Mouse (Mus musculus) midbrain, embryonic 13.5 days (tissue): ENCODE data around the gene Lrrc41. TPM values are rescaled to one million over a fixed set of nuclear protein-coding genes. Genes with fewer than 3 reads are reported as not detected.

Experiments
- ATAC-seq: fragments of 200-750 bp; cut with Nextera tagmentation; 2 replicates; pipeline ENCODE4 v1.8.0; 2017; ENCODE audit warnings: mild to moderate bottlenecking, moderate TSS enrichment, moderate library complexity
- H3K27ac ChIP-seq: fragments of 300-500 bp; sonication (generic); 2 replicates; pipeline ENCODE4 v1.5.1; 2015; ENCODE audit warnings: inconsistent platforms, mild to moderate bottlenecking, moderate library complexity
- H3K27me3 ChIP-seq: fragments of 300-500 bp; sonication (generic); 2 replicates; pipeline ENCODE4 v1.6.1; 2015; ENCODE audit warnings: mild to moderate bottlenecking, inconsistent platforms
- H3K36me3 ChIP-seq: fragments of 300-500 bp; sonication (generic); 2 replicates; pipeline ENCODE4 v1.6.1; 2015; ENCODE audit warnings: mild to moderate bottlenecking, inconsistent platforms
- H3K4me1 ChIP-seq: fragments of 300-500 bp; sonication (generic); replicated peaks from 2 replicates; pipeline ENCODE4 v1.6.1; 2015; ENCODE audit warnings: inconsistent platforms
- H3K4me2 ChIP-seq: fragments of 300-500 bp; sonication (generic); replicated peaks from 2 replicates; pipeline ENCODE4 v1.6.1; 2015; ENCODE audit warnings: moderate library complexity, mild to moderate bottlenecking, inconsistent platforms
- H3K4me3 ChIP-seq: fragments of 300-500 bp; sonication (generic); replicated peaks from 2 replicates; pipeline ENCODE4 v1.5.1; 2015; ENCODE audit warnings: mild to moderate bottlenecking, inconsistent platforms
- H3K9ac ChIP-seq: fragments of 300-500 bp; sonication (generic); replicated peaks from 2 replicates; pipeline ENCODE4 v1.6.1; 2015; ENCODE audit warnings: mild to moderate bottlenecking, inconsistent platforms
- H3K9me3 ChIP-seq: fragments of 300-500 bp; sonication (generic); 2 replicates; pipeline ENCODE4 v1.6.1; 2016; ENCODE audit warnings: mild to moderate bottlenecking, inconsistent platforms
- WGBS: fragments of 180-500 bp; shearing (Covaris S2); methylation state at CpG from one replicate; pipeline ENCODE4 v1.1.7; 2015; 5-methylcytosine and 5-hydroxymethylcytosine counted together
- polyA plus RNA-seq: library from polyadenylated mRNA; unstranded; fragments of >200 nt; fragmentation: Nextera tagmentation; extraction: Ambion mirVana; gene quantifications from 2 replicates; pipeline ENCODE4 v1.2.1, GENCODE M21; 2015

Lrrc41 gene
- polyA plus RNA-seq, 1 experiment from 2014 or later = 67.1 TPM

DNA sequence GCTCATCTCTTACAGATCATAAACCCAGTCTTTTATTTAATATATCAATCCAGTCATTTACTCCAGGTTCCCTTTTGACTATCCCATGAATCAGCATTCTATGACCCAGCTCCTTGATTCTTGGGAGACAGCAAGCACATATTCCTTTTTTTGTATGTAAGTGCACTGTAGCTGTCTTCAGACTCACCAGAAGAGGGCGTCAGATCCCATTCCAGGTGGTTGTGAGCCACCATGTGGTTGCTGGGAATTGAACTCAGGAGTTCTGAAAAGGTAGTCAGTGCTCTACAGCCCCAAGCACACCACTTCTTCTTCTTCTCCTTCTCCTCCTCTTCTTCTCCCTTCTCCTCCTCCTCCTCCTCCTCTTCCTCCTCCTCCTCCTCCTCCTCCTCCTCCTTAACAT, 17.5 kb upstream of the Lrrc41 start:
- WGBS = 3% methylated on average over 1 of the region's 1 CpGs
- Histone ChIP-seq H3K36me3 (no peaks in the 10 kb centered on the region), H3K4me3 (no peak overlapping the region), H3K4me2 (no peak overlapping the region), H3K4me1 (peaks cover 12% of the 10 kb centered on the region), H3K27me3 (no peaks in the 10 kb centered on the region), H3K27ac (no peak overlapping the region), H3K9me3 (no peaks in the 10 kb centered on the region), H3K9ac (no peak overlapping the region)
- no peak for ATAC-seq

DNA sequence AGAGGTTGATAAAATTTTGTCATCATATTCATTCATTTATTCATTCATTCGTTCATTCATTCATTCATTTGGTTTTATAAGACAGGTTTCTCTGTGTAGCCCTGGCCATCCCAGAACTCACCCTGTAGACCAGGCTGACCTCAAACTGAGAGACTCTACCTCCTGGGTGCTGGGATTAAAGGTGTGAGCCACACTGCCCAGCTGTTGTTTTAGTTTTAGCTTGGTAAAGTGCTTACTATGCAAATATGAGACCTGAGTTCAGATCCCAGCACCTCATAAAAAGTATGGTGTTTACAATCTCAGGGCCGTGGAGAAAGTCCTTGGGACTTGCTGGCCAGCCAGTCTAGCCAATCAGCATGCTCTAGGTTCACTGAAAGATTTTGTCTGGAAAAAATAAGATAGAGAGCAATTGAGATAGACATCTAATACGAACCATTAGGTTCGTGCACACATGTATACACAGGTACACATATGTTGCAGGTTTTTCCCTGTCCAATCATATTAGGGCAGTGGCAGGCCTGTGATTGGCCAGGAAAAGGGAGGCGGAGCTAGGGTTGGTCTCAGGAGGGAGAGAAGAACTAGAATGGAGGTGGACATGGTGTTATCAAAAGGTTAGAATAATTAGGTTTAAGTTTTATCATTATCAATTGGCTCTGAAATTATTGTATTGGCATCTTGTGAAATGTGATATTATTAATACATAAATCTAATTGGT, 15.9 kb upstream of the Lrrc41 start:
- peaks cover 5% of the 10 kb centered on the region for H3K4me1 ChIP-seq
- no peaks in the 10 kb centered on the region for H3K9me3 ChIP-seq
- no peak overlapping the region for H3K27ac ChIP-seq
- no peak overlapping the region for H3K4me2 ChIP-seq
- WGBS = 81% methylated on average over 5 of the region's 5 CpGs
- H3K36me3 ChIP-seq = no peaks in the 10 kb centered on the region
- no peak overlapping the region for H3K9ac ChIP-seq
- no peak for ATAC-seq
- no peak overlapping the region for H3K4me3 ChIP-seq
- H3K27me3 ChIP-seq = no peaks in the 10 kb centered on the region

DNA sequence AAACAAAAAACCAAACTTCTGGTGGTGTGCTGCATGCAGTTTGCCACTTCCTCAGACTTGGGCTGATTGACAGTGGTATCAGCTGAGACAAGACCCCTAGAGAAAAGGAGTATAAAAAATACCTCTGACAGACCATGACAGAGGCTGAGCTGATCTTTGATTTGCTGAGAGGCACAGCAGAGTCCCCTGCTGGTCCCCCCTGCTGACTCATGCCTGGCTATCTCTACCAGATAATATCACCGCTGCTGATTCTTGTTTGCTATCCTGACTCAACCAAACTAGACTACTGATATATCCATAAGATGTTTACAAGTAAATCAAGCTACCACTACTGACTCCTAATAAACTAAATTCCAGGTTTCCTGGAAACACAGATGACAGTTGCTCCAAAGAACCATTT, 11.2 kb upstream of the Lrrc41 start:
- ATAC-seq = no peak
- Histone ChIP-seq H3K4me2 (no peak overlapping the region), H3K4me3 (no peak overlapping the region), H3K9ac (no peak overlapping the region), H3K4me1 (no peaks in the 10 kb centered on the region), H3K9me3 (no peaks in the 10 kb centered on the region), H3K27ac (no peak overlapping the region), H3K36me3 (peaks cover 32% of the 10 kb centered on the region), H3K27me3 (no peaks in the 10 kb centered on the region)
- 34% methylated on average over 1 of the region's 1 CpGs for WGBS

DNA sequence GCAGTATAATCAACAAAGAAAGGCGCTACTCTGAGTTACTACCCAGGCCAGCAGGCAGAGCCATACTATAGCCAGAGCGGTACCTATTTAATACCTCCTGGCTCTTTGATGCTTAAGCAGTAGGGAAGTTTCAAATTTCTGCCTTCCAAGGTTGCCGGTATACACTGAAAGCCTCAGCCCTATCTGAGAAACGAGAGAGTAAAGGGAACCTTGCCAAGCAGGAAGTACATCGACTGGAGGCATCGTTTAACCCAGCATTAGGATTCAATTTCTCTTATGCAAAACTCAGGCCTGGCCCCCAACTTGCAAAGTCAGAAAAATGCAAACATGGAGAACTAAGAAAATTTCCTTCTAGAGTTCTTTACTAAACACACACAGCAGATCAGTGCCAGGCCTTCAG, 5.0 kb upstream of the Lrrc41 start:
- Histone ChIP-seq H3K4me1 (peaks cover 21% of the 10 kb centered on the region), H3K27ac (no peak overlapping the region), H3K9ac (no peak overlapping the region), H3K27me3 (no peaks in the 10 kb centered on the region), H3K4me3 (no peak overlapping the region), H3K9me3 (no peaks in the 10 kb centered on the region), H3K36me3 (peaks cover 43% of the 10 kb centered on the region), H3K4me2 (no peak overlapping the region)
- ATAC-seq = no peak
- 96% methylated on average over 6 of the region's 6 CpGs for WGBS

DNA sequence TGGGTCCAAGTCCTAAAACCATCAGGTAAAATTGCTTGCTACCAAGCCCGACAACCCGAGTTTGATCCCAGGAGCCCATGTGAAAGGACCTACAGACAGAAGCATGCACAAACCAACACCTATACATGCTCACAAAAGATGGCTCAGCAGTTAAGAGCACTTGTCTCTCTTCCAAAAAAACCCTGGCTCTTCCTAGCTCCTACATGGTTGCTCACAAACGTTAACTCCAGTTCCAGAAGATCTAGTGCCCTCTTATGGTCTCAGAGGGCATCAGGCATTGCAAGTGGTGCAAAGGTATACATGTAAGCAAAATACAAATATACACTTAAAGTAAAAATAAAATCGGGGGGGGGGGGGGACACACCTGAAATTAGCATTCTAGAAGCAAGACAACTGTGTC, 1.9 kb upstream of the Lrrc41 start:
- peaks cover 19% of the 10 kb centered on the region for H3K36me3 ChIP-seq
- H3K9me3 ChIP-seq = no peaks in the 10 kb centered on the region
- 56% methylated on average over 4 of the region's 4 CpGs for whole genome bisulfite sequencing
- no peak for ATAC-seq
- peaks cover 36% of the 10 kb centered on the region for H3K4me1 ChIP-seq
- H3K9ac ChIP-seq = 0 out of 2 replicates have a peak overlapping the region, but pooled peaks have one; percentile 29
- 0 out of 2 replicates have a peak overlapping the region, but pooled peaks have one; percentile 1 for H3K4me3 ChIP-seq
- H3K27ac ChIP-seq = no peak overlapping the region
- H3K27me3 ChIP-seq = no peaks in the 10 kb centered on the region
- H3K4me2 ChIP-seq = peak overlapping the region; percentile 97

DNA sequence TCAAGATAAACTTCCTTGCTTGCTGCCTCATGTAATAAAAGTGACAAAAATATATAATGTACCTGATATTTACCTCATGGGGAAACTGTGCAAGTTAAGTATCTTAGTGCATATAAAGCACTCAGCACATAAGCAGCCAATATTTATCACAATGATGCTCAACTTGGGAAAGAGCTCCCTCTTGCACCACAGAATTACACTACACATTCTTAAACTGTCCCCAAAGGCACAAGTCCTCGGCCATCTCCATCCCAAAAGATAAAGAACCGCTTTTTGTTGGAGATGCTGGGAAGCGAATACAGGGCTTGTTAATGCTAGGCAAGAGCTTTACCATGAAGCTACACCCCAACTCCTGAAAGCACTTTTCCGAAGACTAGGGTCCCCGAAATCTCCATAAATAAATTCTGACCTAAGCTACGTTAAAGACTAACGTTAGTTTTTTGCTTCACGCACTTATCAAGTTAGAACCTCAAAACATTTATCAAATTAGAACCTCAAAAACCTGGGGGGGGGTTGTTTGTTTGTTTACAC, 859 bp upstream of the Lrrc41 start:
- Histone ChIP-seq H3K4me1 (peaks cover 36% of the 10 kb centered on the region), H3K27ac (peak overlapping the region; percentile 55; the same call in 1 of the 2 replicates), H3K27me3 (no peaks in the 10 kb centered on the region), H3K4me3 (peak overlapping the region; percentile 97), H3K36me3 (peaks cover 8% of the 10 kb centered on the region), H3K4me2 (peak overlapping the region; percentile 97), H3K9me3 (no peaks in the 10 kb centered on the region), H3K9ac (peak overlapping the region; percentile 98)
- WGBS = 3% methylated on average over 8 of the region's 8 CpGs
- no peak for ATAC-seq

DNA sequence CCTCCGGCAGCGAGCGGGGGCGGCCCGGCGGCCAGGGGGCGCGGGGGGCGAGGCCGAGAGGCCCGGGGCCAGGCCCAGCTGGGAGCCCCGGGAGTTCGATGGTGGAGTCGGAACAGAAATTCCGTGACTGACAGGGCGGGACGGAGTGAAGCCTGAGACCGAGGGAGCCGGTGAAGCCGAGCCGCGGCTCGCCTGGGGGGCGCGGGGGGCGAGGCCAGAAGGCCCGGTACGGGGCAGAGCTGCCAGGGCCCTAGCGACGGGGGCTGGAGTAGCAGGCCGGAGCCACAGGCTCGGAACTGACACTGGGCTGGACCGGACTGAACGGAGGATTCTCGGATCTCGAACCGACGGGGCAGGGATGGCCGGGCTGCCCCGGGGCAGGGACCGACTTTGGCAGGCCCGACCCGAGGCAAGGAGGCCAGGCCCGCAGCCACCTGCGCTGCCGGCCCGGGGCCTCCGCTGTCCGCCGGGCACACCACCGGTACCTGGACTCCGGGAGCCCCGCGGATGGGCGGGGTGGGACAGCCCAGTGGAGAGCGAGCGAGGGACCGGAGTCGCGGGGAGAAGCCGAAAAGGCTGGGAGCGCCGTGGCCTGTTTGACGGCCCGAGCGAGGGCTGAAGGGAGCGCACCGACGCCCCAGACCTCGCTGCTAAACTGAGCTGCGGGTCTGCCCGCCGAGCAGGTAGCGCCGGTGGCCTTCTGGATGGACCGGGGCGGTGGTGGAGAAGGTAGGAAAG, 731 bp downstream of the Lrrc41 start:
- H3K4me1 ChIP-seq = peaks cover 36% of the 10 kb centered on the region
- WGBS = under 1% methylated on average over 77 of the region's 77 CpGs

DNA sequence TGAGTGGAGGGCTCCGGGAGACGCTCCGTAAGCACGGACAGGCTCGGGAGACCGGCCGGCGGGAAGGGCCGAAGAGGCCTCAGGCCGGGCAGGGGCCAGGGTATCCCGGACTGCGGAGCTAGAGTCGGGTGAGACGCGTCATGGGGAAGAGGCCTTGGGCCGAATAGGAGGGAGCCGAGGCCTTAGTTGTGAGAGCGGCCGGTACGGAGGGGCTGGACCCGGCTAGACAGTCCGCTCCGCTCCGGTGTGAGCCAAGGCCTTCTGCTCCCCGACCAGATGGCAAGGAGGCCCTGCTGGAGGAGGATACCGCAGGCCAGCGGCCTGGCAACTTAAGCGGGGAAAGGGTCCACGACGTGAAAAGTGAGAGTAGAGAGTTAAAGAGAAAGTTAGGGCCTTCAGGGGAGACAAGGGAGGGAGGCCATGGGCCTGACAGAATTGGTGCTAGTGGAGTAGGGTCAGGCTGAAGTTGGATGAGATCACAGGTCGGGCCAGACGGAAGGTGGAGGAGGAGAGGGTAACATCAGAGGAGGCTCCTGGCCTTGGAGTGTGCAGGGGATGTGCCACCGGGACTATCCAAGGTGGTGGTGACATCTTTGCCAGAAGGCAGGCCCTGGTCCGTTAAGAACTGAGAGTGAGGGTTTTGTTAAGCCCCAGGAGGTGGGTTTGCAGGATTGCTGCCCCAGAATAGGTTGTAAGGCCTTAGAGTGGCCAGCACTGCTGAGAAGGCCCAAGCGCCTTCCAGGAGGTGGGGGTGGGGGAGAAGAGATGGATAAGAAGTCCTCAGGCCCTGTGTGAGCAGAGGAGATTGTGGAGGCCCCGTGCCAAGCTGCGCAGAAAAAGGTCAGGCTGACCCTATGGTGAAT, 1.5 kb downstream of the Lrrc41 start:
- peak; percentile 38 for ATAC-seq
- 2% methylated on average over 37 of the region's 37 CpGs for WGBS
- peak overlapping the region; percentile 97 for H3K4me2 ChIP-seq
- no peaks in the 10 kb centered on the region for H3K27me3 ChIP-seq
- peak overlapping the region; percentile 97 for H3K4me3 ChIP-seq
- H3K27ac ChIP-seq = peak overlapping the region; percentile 96
- peaks cover 36% of the 10 kb centered on the region for H3K4me1 ChIP-seq
- H3K36me3 ChIP-seq = peaks cover 22% of the 10 kb centered on the region
- H3K9me3 ChIP-seq = no peaks in the 10 kb centered on the region
- peak overlapping the region; percentile 98 for H3K9ac ChIP-seq

More for the DNA sequence above, 731 bp downstream of the Lrrc41 start:
- no peaks in the 10 kb centered on the region for H3K27me3 ChIP-seq
- ATAC-seq = peak; percentile 81
- H3K27ac ChIP-seq = peak overlapping the region; percentile 96
- peaks cover 14% of the 10 kb centered on the region for H3K36me3 ChIP-seq
- H3K9ac ChIP-seq = peak overlapping the region; percentile 98
- peak overlapping the region; percentile 97 for H3K4me2 ChIP-seq
- peak overlapping the region; percentile 97 for H3K4me3 ChIP-seq
- H3K9me3 ChIP-seq = no peaks in the 10 kb centered on the region

DNA sequence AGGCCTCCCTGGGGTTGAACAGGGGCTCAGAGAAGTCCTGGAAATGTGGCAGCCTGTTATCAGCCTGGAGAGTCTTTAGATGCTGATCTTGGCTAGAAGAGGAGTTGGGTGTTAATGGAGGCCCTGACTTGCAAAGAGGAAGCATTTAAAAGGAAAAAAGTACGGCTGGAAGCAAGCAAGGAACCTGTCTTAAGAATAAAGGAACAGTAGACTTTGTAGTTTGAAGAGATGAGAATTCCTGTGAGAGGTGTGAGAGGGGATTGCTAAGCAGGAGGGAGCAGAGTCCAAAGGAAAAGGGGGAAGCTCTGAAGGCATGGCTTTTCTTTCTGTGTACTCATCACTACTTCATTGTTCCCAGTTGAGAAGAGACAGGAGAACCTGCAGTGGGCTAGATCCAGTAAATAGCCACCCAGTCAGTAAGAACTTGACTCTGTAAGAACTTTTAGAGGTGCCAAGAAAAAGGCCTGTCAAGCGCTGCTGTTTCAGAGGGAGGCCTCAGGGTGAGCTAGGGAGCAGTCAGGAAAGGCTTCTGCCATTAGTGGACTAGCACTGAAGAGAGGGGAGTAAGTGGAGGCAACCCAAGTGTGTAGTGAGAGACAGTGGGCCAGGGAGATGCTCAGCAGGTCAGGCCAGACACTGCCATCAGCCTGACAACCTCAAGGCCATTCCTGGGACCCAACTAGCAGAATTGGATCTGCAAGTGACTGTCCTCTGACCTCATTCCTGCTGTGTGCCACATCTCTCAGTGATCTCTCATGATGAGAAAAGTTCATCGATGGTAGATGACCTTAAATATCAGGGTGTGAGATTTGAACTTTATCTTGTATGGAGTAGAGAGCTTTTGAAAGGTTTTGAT, 2.4 kb downstream of the Lrrc41 start:
- Histone ChIP-seq H3K9me3 (no peaks in the 10 kb centered on the region), H3K27ac (peak overlapping the region; percentile 96; the same call in 1 of the 2 replicates), H3K4me1 (peaks cover 33% of the 10 kb centered on the region), H3K27me3 (no peaks in the 10 kb centered on the region), H3K4me3 (peak overlapping the region; percentile 97), H3K36me3 (peaks cover 29% of the 10 kb centered on the region), H3K4me2 (peak overlapping the region; percentile 97), H3K9ac (peak overlapping the region; percentile 98)
- no peak for ATAC-seq
- WGBS = 64% methylated on average over 3 of the region's 3 CpGs

DNA sequence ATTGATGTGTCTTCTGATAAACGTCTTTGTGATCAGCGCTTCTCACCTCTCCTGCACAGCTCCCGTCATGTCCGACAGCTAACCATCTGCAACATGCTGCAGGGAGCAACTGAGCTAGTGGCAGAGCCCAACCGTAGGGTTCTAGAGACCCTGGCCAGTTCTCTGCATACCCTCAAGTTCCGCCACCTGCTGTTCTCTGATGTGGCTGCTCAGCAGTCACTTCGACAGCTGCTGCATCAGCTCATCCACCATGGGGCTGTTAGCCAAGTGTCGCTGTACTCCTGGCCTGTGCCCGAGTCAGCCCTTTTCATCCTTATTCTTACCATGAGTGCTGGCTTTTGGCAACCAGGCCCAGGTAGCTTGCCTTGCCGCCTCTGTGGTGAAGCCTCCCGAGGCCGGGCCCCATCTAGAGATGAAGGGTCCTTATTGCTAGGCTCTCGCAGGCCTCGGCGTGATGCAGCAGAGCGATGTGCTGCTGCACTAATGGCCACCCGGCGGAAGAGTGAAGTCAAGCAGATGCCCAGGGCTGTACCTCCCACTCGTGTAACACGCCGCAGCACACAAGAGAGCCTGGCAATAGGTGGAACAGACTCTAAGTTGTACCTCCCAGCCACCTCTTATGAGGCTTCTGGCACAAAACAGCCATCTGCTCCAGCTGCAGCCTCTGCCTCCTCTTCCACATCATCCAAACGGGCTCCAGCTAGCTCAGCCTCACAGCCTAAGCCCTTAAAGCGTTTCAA, 13.6 kb downstream of the Lrrc41 start:
- H3K9me3 ChIP-seq = no peaks in the 10 kb centered on the region
- no peak overlapping the region for H3K4me3 ChIP-seq
- no peaks in the 10 kb centered on the region for H3K4me1 ChIP-seq
- H3K4me2 ChIP-seq = no peak overlapping the region
- H3K36me3 ChIP-seq = peaks cover 83% of the 10 kb centered on the region
- 91% methylated on average over 23 of the region's 23 CpGs for WGBS
- ATAC-seq = no peak
- H3K27ac ChIP-seq = no peak overlapping the region
- H3K9ac ChIP-seq = no peak overlapping the region
- H3K27me3 ChIP-seq = no peaks in the 10 kb centered on the region
